Mouse (Mus musculus) neutrophil, adult 5-6 weeks (primary cell): ENCODE data around the gene Med18. TPM values are rescaled to one million over a fixed set of nuclear protein-coding genes. Genes with fewer than 3 reads are reported as not detected.

Experiments
- ATAC-seq: fragments of 151-379, 151-347 bp; 2 replicates; pipeline ENCODE4 v1.8.0; 2017; ENCODE audit warnings: mild to moderate bottlenecking, moderate TSS enrichment; ENCODE audit not compliant: insufficient number of reproducible peaks, poor library complexity, low FRiP score, severe bottlenecking; ENCODE audit errors: extremely low read depth
- total RNA-seq: library from RNA; stranded (forward); fragments of 200-1000 nt; gene quantifications from 2 replicates; pipeline ENCODE4 v1.2.3, GENCODE M21; 2017

Gene Med18
- total RNA-seq, result 2.9 and 10.1 TPM in 2 replicates

DNA sequence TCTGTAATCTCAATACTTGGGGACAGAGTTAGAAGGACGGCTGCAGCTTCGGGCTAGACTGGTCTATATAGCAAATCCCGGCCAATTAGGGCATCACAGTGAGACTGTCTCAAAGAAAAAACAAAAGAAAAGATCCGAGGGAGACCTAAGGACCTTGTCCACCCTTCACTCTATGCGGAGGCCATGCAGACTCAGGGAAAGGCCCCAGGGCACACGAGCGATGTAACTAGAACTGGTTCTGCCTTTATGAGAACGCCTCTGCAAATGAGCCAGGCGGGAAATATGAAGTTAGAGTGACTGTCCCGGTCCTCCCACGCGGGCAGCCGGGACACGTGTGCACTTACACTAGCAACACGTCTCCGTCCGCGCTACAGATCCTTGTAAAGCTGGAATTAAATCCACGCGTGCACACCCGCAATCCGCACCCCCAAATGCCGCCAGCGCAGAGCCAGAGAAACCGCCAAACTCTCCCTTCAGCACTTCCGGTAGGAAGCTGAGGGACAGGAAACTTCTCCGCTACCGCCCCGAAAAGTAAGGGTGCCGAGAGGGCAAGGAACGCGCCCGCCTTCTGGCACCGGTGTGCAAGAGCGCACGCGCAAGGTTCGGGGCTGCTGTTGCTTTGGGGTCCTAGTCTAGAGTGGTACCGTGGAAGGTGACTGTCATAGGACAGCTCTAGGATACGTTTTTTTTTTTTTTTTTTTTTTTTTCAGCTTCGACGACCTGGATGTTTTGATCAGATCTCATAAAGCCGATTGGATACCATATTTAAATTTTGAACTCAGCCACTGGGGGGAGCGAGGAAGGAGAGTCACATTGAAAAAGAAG lies at the start of gene Med18:
Med18 (minus strand) TSS at position 492 of the 825 bp plus-strand sequence.
- peak; percentile 80 for ATAC-seq

DNA sequence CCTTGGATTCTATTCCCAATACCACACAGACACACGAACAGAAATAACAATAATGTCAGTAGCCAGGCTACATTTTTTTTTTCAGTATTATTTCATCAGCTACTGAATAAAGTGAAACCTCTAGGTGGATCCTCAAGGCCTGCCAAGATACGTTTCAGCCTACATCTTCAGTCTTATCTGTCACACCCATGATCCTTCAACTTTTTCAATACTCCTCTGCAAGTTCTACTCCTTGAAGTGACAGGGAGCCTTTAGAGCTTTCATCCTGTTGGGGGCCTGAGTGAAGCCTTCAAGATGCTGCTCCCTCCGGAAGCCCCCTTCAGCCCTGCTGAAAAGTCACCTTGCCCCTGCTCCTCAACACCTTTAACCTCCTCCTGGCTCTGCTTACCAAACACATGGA lies 48.4 kb upstream of the Med18 start:
- ATAC-seq, result no peak

GRCm38 (mm10) chr4:132510352-132510798 lies 46.7 kb upstream of the Med18 start, which contains the start of gene Sesn2:
Sesn2 (minus strand) TSS chr4:132510501.
- ATAC-seq, result peak; percentile 90

DNA sequence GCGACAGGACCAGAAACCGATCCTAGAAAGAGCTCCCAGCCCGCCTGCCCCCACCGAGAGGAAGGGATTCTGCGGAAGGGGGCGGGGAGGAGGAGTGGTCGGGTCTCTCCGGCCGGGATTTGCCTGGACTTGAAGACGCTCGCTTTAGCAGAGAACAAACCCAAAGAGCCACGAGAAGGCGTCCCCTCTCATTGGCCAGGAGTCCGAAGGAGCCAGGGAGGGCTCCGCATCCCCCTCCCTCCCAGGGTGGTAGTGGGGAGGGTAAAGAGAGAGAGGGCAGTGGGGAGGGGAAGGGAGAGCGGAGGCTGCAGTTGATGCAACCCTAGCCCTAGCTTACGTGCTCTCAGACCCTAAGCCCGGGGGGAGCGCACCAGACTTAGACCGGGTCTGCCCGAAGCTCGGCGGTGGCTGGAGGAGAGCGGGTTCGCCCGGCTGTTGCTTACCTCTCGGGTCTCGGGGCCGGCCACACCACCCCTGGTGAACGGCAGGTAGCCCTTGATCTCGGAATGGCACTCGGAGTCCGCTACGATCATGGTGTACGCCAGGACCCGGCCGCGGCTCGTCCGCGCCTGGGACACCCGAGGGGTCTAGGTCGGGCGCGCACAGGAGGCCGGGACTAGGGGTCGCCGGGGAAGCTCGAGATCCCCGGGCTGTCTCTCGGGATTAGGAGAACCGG lies 46.0 kb upstream of the Med18 start:
- peak; percentile 14; the same call in 1 of the 2 replicates for ATAC-seq

DNA sequence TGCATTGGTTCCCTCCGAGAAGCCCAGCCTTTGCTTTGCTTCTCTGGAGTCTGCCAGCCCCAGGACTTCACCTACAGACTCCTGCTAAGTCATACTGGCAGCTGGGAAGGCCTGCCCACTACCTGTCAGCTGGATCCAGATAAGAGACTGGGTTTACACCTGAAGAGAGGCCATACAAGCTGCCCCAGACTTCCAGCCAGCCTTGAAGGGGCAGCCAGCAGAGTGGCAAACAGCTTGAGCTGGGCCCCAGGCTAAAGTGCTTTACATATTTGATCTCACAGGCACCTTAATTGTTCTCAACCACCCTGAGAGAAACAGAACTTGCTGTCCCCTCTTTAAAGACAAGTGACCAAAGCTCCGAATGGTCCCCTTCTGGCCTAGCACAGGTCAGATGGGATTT lies 43.5 kb upstream of the Med18 start:
- no peak for ATAC-seq

GRCm38 (mm10) chr4:132506250-132506649 lies 42.5 kb upstream of the Med18 start:
- no peak for ATAC-seq

GRCm38 (mm10) chr4:132505800-132506199 lies 42.1 kb upstream of the Med18 start:
- no peak for ATAC-seq

- no peak for ATAC-seq
These were observed 41.5 kb upstream of the Med18 start for GRCm38 (mm10) chr4:132505034-132505738.

DNA sequence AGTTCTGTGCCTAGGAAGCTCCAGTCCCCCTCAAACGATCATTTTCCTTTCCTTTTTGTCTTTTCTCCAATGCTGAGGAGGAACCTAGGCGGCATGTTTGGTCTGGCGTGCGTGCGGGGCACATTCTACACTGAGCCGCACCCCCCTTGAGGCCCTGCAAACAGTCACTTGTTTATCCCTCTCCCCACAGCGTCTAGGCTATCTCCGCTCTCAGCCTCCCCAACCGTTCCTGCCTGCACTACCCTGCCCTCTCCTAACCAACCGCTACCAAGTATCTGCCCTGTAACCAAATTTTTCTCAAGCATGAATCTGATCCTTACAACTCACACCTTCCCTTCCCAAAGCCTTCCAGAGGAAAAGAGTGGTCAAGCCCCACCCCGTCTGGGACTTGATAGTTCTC lies 39.6 kb upstream of the Med18 start:
- ATAC-seq, result no peak

GRCm38 (mm10) chr4:132501639-132502038 lies 37.9 kb upstream of the Med18 start:
- ATAC-seq, result no peak

GRCm38 (mm10) chr4:132494271-132494918 lies 30.7 kb upstream of the Med18 start:
- peak; percentile 86 for ATAC-seq

GRCm38 (mm10) chr4:132492178-132493060 lies 28.7 kb upstream of the Med18 start:
- ATAC-seq, result no peak

GRCm38 (mm10) chr4:132491748-132492147 lies 28.0 kb upstream of the Med18 start:
- ATAC-seq, result no peak

DNA sequence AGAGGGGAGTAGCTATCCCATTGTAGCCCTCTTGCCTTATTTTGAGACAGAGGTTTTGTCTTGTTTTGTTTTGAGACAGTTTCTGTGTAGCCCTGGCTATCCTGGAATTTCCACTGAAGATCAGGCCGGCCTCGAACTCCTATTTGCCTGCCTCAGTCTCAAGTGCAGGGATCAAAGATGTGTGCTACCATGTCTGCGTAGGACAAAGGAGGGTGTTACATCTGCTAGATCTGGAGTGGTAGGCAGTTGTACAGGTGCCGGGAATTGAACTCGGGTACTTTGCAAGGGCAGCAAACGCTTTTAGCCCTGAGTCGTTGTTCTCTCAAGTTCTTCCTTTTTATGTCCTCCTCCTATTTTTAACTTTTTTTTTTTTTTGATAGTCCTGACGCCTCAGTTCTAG lies 27.3 kb upstream of the Med18 start:
- ATAC-seq, result no peak

GRCm38 (mm10) chr4:132490273-132491010 lies 26.7 kb upstream of the Med18 start:
- no peak for ATAC-seq

- no peak for ATAC-seq
These were observed 25.3 kb upstream of the Med18 start for GRCm38 (mm10) chr4:132488976-132489375.

DNA sequence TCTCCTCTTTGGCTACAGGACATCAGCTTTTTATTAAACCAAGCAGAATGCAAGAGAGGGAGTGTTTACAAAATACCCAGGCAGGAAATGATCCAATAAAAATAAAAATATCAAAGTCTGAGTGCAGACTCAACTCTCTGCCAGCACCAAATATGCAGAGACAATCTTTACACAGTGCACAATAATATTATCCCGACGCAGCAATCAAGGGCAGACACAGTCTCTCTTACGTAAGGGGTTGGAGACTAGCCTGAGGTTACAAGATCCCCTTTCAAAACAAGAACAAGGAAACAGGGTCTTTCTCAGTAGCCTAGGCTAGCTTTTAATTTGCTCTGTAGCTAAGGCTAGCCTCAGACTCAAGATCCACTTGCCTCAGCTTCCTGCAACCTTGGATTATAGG lies 24.8 kb upstream of the Med18 start:
- no peak for ATAC-seq

GRCm38 (mm10) chr4:132484820-132485219 lies 21.1 kb upstream of the Med18 start:
- no peak for ATAC-seq
